Mouse (Mus musculus) C2C12 (cell line): ENCODE results near the gene Nbl1.

ENCODE experiments used
- CTCF ChIP-seq: IDR thresholded peaks from one replicate; pipeline ENCODE4 v1.5.1; 2011; ENCODE audit not compliant: control insufficient read depth, insufficient read depth, insufficient read length
- MYOD1 ChIP-seq: IDR thresholded peaks from one replicate; pipeline ENCODE4 v1.6.1; 2011; ENCODE audit warnings: low read depth; ENCODE audit not compliant: control insufficient read depth, insufficient read length
- MYOG ChIP-seq: IDR thresholded peaks from one replicate; pipeline ENCODE4 v1.6.1; 2011; ENCODE audit not compliant: control insufficient read depth, insufficient read length; ENCODE audit errors: extremely low read depth
- USF1 ChIP-seq: IDR thresholded peaks from one replicate; pipeline ENCODE4 v1.6.1; 2011; ENCODE audit warnings: low read depth, mild to moderate bottlenecking, control low read depth, moderate library complexity

DNA sequence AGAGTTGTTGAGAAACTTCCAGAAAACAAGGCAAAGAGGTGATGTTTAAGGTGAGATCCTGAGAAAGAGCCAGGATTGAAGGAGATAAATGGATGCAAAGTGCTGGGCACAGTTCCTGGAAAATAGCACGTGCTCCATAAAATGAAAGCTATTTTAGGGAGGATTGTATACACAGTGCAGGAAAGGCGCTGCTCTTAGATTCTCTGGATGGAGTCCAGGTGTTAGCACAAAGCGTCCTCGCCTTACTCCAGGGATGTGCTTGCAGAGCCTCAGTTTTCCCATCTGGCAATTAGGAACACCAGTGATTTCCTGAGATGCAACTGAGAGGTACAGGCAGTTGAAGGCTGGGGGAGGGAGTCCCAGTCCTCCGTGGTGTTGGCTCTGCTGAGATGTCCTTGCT lies 3.4 kb upstream of the Nbl1 start:
- no peak for TF ChIP-seq CTCF
- no peak for TF ChIP-seq MYOG
- TF ChIP-seq USF1, result no peak
- no peak for TF ChIP-seq MYOD1
